Mouse (Mus musculus) heart, embryonic 10.5 days (tissue): Measurements from ENCODE around the gene Olfr545. TPM values are rescaled to one million over a fixed set of nuclear protein-coding genes. Genes with fewer than 3 reads are reported as not detected.
"Not testable (repeated sequence)": the region's sequence is repeated elsewhere in the genome, so short reads cannot be mapped to it uniquely, and the experiment has no call there.

Experiments used
- DNase-seq: peaks from one replicate; pipeline ENCODE4 v3.0.0-alpha.2; 2017; ENCODE audit warnings: low spot score
- H3K27ac ChIP-seq: fragments of 300-500 bp; sonication (generic); 2 replicates; pipeline ENCODE4 v1.5.1; 2016; ENCODE audit warnings: mild to moderate bottlenecking
- H3K27me3 ChIP-seq: fragments of 300-500 bp; sonication (generic); 2 replicates; pipeline ENCODE4 v1.6.1; 2016; ENCODE audit warnings: mild to moderate bottlenecking; ENCODE audit not compliant: poor library complexity, insufficient read depth, severe bottlenecking
- H3K36me3 ChIP-seq: fragments of 300-500 bp; sonication (generic); 2 replicates; pipeline ENCODE4 v1.6.1; 2016; ENCODE audit warnings: mild to moderate bottlenecking, moderate library complexity
- H3K4me1 ChIP-seq: fragments of 300-500 bp; sonication (generic); 2 replicates; pipeline ENCODE4 v1.6.1; 2016; ENCODE audit warnings: mild to moderate bottlenecking
- H3K4me3 ChIP-seq: fragments of 300-500 bp; sonication (generic); 2 replicates; pipeline ENCODE4 v1.5.1; 2016; ENCODE audit warnings: mild to moderate bottlenecking, moderate library complexity
- H3K9me3 ChIP-seq: fragments of 300-500 bp; sonication (generic); 2 replicates; pipeline ENCODE4 v1.6.1; 2016; ENCODE audit warnings: mild to moderate bottlenecking, moderate library complexity
- WGBS: fragments of 180-500 bp; shearing (Covaris S2); methylation state at CpG from one replicate; pipeline ENCODE4 v1.1.7; 2016; 5-methylcytosine and 5-hydroxymethylcytosine counted together
- polyA plus RNA-seq: library from polyadenylated mRNA; unstranded; fragments of >200 nt; fragmentation: Nextera tagmentation; extraction: Ambion mirVana; gene quantifications from 2 replicates; pipeline ENCODE4 v1.2.1, GENCODE M21; 2016

Gene Olfr545
- polyA plus RNA-seq, 1 experiment from 2014 or later = not detected

DNA sequence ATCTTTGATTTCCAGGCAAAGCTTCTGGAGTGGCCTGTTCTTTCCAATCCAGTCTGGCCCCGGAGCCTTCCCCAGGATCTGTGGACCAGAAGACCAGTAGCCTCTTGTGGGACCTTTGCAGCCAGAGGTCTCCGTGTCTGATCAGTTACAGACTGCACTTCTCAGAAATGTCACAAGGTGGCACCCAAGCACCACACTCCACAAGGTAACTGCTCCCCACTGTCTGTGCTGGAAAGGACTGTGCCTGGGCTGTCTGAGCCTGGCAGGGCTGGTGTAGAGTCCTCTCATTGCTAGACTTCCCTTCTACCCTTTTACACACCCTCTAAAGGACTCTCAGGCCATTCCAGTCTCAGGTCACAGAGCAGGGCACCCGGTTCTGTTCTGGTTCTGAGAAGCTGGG lies 7.5 kb upstream of the Olfr545 start:
- H3K27me3 ChIP-seq = peaks cover 15% of the 10 kb centered on the region; the same call in 1 of the 2 replicates
- H3K4me3 ChIP-seq = no peak overlapping the region
- no peaks in the 10 kb centered on the region for H3K9me3 ChIP-seq
- H3K4me1 ChIP-seq = no peaks in the 10 kb centered on the region; the same call in 1 of the 2 replicates
- H3K36me3 ChIP-seq = no peaks in the 10 kb centered on the region
- DNase-seq = peak; percentile 89
- 40% methylated on average over 3 of the region's 3 CpGs for WGBS
- no peak overlapping the region for H3K27ac ChIP-seq

DNA sequence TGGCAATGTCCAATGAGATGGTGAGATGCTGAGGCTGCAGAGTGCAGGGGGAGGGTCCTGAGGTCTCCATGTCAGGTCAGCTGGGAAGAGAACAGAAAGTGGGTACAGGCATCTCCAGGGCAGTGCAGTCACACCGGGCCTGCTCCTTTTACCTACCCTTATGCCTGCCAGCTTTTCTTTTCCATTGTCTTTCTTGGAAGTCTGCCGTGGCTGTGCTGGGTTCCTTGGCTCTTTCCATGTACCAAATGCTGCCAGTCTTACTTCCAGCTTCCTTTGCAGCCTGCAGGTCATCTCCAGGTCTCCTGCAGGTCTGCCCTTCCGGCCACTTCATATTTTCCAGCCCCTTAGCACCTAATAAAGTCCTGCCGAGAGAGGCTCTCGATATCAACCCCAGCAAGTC lies 2.6 kb upstream of the Olfr545 start:
- no peak overlapping the region for H3K4me3 ChIP-seq
- no peak for DNase-seq
- no peaks in the 10 kb centered on the region for H3K36me3 ChIP-seq
- H3K27me3 ChIP-seq = no peaks in the 10 kb centered on the region
- H3K27ac ChIP-seq = no peak overlapping the region
- WGBS = 59% methylated on average over 5 of the region's 5 CpGs
- H3K4me1 ChIP-seq = no peaks in the 10 kb centered on the region
- no peaks in the 10 kb centered on the region for H3K9me3 ChIP-seq

- H3K9me3 ChIP-seq, H3K4me1 ChIP-seq, H3K36me3 ChIP-seq, H3K27me3 ChIP-seq, H3K4me3 ChIP-seq, DNase-seq, H3K27ac ChIP-seq: not testable (repeated sequence)
- WGBS = 40% methylated on average over 7 of the region's 7 CpGs
These were observed 5.0 kb downstream of the Olfr545 start for GRCm38 (mm10) chr7:102494416-102494815.

DNA sequence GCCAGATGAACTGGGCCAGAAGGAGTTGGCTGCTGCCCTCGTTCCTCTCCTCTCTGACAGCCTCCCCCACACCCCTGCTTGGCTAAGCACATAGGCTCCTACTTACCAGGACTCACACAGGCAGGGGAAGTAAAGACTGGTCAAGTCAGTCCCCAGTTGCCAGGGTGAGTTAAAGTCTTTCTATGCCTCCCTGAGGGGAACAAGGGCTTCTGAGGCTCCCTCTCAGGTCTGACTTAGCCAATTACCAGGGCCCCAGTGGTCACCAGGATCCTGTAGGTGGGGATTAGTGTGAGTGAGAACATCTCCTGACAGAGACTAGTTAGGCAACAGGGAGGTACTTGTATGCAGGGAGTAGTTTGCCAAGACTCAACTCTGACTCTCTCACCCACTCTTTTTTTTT lies 11.2 kb downstream of the Olfr545 start, which contains the start of gene Olfr544:
Gene Olfr544, minus strand, starts transcription at position 153 of the 400 bp plus-strand sequence.
- H3K9me3 ChIP-seq = no peaks in the 10 kb centered on the region
- peaks cover 9% of the 10 kb centered on the region; the same call in 1 of the 2 replicates for H3K4me1 ChIP-seq
- no peaks in the 10 kb centered on the region for H3K27me3 ChIP-seq
- 69% methylated on average over 1 of the region's 1 CpGs for WGBS
- no peak within 1 kb of the TSS for H3K4me3 ChIP-seq
- DNase-seq = no peak
- no peaks in the 10 kb centered on the region for H3K36me3 ChIP-seq
- H3K27ac ChIP-seq = no peak within 1 kb of the TSS

DNA sequence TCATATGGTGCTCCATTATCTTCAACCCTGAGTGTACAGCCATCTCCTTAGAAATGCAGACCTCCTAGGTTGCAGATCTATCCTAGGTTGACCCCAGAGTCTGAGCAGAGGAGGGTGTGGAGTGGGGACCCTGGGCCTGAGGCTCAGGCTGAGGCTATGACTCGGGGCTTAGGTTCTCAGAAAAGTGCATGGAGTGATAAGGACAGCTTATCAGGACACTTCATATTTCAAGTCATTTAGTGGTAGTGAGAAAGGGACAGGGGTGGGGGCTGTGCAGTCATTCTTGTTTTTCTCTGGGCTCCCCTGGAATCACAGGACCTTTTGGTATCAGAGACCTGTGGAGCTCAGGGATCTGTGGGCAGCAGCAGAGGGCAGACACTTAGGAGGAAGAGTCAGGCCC lies 13.3 kb downstream of the Olfr545 start:
- H3K27ac ChIP-seq = no peak overlapping the region
- H3K4me3 ChIP-seq = no peak overlapping the region
- peaks cover 9% of the 10 kb centered on the region; the same call in 1 of the 2 replicates for H3K4me1 ChIP-seq
- 13% methylated on average over 1 of the region's 1 CpGs for WGBS
- no peak for DNase-seq
- H3K27me3 ChIP-seq = no peaks in the 10 kb centered on the region
- H3K9me3 ChIP-seq = no peaks in the 10 kb centered on the region
- H3K36me3 ChIP-seq = no peaks in the 10 kb centered on the region

DNA sequence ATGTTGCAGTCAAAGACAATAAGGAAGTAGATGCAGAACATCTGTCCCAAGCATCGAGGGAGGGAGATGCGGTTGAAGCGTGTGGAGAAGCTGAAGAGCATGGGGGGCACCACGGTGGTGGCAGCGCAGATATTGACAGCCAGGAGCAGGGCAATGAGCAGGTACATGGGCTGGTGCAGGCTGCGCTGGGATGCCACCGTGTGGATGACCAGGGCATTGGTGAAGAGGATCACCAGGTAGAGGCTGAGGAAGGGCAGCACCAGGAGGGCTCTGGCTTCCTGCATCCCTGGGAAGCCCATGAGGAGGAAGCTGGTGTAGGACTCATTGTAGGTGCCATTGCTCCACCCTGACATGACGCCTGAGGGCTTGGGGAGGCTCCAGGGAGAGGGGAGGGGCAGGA lies 14.6 kb downstream of the Olfr545 start:
- H3K36me3 ChIP-seq, DNase-seq, H3K27me3 ChIP-seq, H3K9me3 ChIP-seq, H3K4me1 ChIP-seq, H3K4me3 ChIP-seq, H3K27ac ChIP-seq: not testable (repeated sequence)
- 59% methylated on average over 8 of the region's 8 CpGs for WGBS

GRCm38 (mm10) chr7:102483665-102484064 lies 15.7 kb downstream of the Olfr545 start:
- 72% methylated on average over 2 of the region's 2 CpGs for WGBS
- Histone ChIP-seq H3K4me1 (peaks cover 16% of the 10 kb centered on the region; the same call in 1 of the 2 replicates), H3K4me3 (no peak overlapping the region), H3K27ac (no peak overlapping the region), H3K36me3 (no peaks in the 10 kb centered on the region), H3K27me3 (no peaks in the 10 kb centered on the region), H3K9me3 (no peaks in the 10 kb centered on the region)
- DNase-seq = no peak

- no peaks in the 10 kb centered on the region for H3K9me3 ChIP-seq
- 86% methylated on average over 4 of the region's 4 CpGs for WGBS
- H3K4me1 ChIP-seq = peaks cover 12% of the 10 kb centered on the region; the same call in 1 of the 2 replicates
- H3K36me3 ChIP-seq = 0 out of 2 replicates have a peak, but pooled peaks cover 4% of the 10 kb centered on the region
- no peak within 1 kb of the TSS for H3K4me3 ChIP-seq
- no peak within 1 kb of the TSS for H3K27ac ChIP-seq
- no peak for DNase-seq
- no peaks in the 10 kb centered on the region for H3K27me3 ChIP-seq
These were observed 17.8 kb downstream of the Olfr545 start, which contains the start of gene Olfr543 for GRCm38 (mm10) chr7:102481579-102481978. Olfr543 (minus strand) TSS chr7:102481679.

DNA sequence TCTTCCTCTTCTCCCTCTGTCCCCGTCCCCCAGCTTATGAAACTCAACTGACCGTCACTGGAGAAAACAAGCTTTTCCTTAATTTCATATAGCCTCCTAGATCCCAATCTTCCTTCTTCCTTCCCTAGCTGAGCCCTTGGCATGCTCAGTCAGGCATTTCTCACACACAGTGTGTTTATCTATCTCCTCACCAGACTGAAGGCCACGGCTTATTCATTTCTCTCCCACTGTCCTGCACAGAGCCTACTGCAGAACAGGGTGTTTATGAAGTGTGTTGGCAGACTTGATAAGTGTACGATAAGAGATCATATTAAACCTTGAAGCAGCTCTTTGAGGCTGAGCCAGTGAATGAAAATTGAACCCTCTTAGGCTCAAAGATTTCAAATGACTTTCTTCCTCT lies 18.6 kb downstream of the Olfr545 start:
- DNase-seq = no peak
- peaks cover 12% of the 10 kb centered on the region; the same call in 1 of the 2 replicates for H3K4me1 ChIP-seq
- 0 out of 2 replicates have a peak, but pooled peaks cover 4% of the 10 kb centered on the region for H3K36me3 ChIP-seq
- no peaks in the 10 kb centered on the region for H3K9me3 ChIP-seq
- H3K4me3 ChIP-seq = no peak overlapping the region
- no peaks in the 10 kb centered on the region for H3K27me3 ChIP-seq
- no peak overlapping the region for H3K27ac ChIP-seq
- 76% methylated on average over 4 of the region's 4 CpGs for WGBS

- no peaks in the 10 kb centered on the region for H3K9me3 ChIP-seq
- H3K27ac ChIP-seq = no peak overlapping the region
- H3K36me3 ChIP-seq = 0 out of 2 replicates have a peak, but pooled peaks cover 4% of the 10 kb centered on the region
- DNase-seq = no peak
- no peak overlapping the region for H3K4me3 ChIP-seq
- no peaks in the 10 kb centered on the region for H3K27me3 ChIP-seq
- 63% methylated on average over 5 of the region's 5 CpGs for WGBS
- peaks cover 12% of the 10 kb centered on the region; the same call in 1 of the 2 replicates for H3K4me1 ChIP-seq
These were observed 19.9 kb downstream of the Olfr545 start for GRCm38 (mm10) chr7:102479368-102480078.

DNA sequence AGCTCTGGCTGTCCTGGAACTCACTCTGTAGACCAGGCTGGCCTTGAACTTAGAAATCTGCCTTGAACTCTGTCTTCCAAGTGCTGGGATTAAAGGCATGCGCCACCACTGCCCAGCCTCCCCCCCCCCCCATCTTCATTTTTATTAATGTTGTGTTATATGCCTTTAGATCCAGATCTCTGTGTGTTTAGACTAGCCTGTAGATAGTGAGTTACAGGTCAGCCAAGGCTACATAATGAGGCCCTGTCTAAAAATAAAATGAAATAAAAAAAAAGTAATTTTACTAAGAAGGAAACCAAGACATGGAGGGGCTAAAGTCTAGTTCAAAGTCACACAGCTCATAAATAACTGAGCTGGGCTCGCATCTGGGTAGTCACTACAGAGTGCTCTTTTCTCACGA lies 20.4 kb downstream of the Olfr545 start:
- H3K27me3 ChIP-seq = no peaks in the 10 kb centered on the region
- no peak for DNase-seq
- no peaks in the 10 kb centered on the region for H3K9me3 ChIP-seq
- H3K4me3 ChIP-seq = no peak overlapping the region
- H3K27ac ChIP-seq = no peak overlapping the region
- H3K4me1 ChIP-seq = peaks cover 11% of the 10 kb centered on the region; the same call in 1 of the 2 replicates
- 76% methylated on average over 3 of the region's 3 CpGs for WGBS
- 0 out of 2 replicates have a peak, but pooled peaks cover 4% of the 10 kb centered on the region for H3K36me3 ChIP-seq

DNA sequence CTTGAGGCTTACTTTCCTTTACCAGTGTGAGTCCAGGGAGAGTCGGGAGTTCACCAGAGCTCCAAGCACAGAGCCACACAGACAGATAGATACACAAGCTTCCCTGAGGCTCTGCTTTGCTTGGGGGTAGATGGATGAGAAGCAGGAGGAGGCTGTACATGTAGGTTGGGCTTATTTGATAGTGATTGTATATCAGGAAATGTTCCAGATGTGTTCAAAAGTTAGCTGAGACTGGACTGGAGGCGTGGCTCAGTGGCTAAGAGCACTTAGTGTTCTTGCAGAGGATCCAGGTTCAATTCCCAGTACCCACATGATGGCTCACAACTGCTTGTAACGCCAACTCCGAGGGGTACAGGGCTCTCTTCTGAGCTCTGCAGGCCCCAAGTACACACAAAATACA lies 20.9 kb downstream of the Olfr545 start:
- WGBS = 86% methylated on average over 4 of the region's 4 CpGs
- H3K4me1 ChIP-seq = peaks cover 7% of the 10 kb centered on the region; the same call in 1 of the 2 replicates
- no peak for DNase-seq
- H3K4me3 ChIP-seq = no peak overlapping the region
- H3K36me3 ChIP-seq = 0 out of 2 replicates have a peak, but pooled peaks cover 4% of the 10 kb centered on the region
- H3K27ac ChIP-seq = no peak overlapping the region
- no peaks in the 10 kb centered on the region for H3K27me3 ChIP-seq
- no peaks in the 10 kb centered on the region for H3K9me3 ChIP-seq

DNA sequence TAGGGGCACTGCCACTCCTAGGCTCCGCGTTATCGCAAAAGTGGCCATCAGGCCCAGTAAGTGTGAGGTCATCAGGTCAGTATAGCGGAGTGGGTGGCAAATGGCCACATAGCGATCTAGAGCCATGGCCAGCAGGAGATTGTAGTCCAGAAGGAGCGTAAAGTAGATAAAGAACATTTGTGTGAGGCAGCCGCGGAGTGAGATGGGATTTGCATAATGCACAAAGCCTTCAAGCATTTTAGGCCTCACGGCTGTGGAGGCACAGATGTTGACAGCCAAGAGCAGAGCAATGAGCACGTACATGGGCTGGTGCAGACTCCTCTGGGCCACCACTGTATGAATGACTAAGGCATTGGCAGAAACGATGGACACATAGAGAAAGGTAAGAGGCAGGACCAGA lies 22.0 kb downstream of the Olfr545 start:
- Histone ChIP-seq H3K36me3 (0 out of 2 replicates have a peak, but pooled peaks cover 4% of the 10 kb centered on the region), H3K4me3 (no peak overlapping the region), H3K27ac (no peak overlapping the region), H3K27me3 (no peaks in the 10 kb centered on the region), H3K4me1 (peaks cover 12% of the 10 kb centered on the region; the same call in 1 of the 2 replicates), H3K9me3 (no peaks in the 10 kb centered on the region)
- WGBS = 66% methylated on average over 11 of the region's 11 CpGs
- DNase-seq = no peak
